In genomic region chr11:34415884-34416618, GRCm38 (mm10) we compare ENCODE assay signal across 11 mouse cellular contexts.
A peak's percentile ranks its signal among the peaks of the same experiment; 100 is the strongest.
DNase-seq lines count a peak whose midpoint lies in the region; ATAC-seq and TF ChIP-seq lines count a peak whose summit lies in the region.
"Had no signal": no experiment of that assay in that cellular context is flagged by ENCODE, and none has a peak within 500 bp of the region (broad histone marks: within the 10 kb centered on the region; RNA-seq: fewer than 3 reads in every experiment).

No protein-coding gene starts in this region.

- TF ChIP-seq POLR2A in cerebellum, adult 2 months (IDR thresholded peaks at IDR 0.05; ENCODE audit: borderline replicate concordance, insufficient read depth, low read length): no peak

- ATAC-seq in hindbrain, embryonic 12.5 days (ENCODE audit: low FRiP score): peak; percentile 60; the same call in 1 of the 2 replicates
- ATAC-seq in midbrain, embryonic 15.5 days (replicated peaks): peak; percentile 84; the same call in 1 of the 2 replicates

- TF ChIP-seq CTCF in cerebellum, adult 2 months (IDR thresholded peaks at IDR 0.05; ENCODE audit: borderline replicate concordance, insufficient read depth, low read depth, low read length): no peak

- peaks cover 20% of the 10 kb centered on the region for H3K4me1 ChIP-seq in embryonic facial prominence, embryonic 10.5 days
- H3K4me1 ChIP-seq in hindbrain, embryonic 12.5 days: peaks cover 11% of the 10 kb centered on the region
- H3K4me1 ChIP-seq in midbrain, embryonic 15.5 days: peaks cover 17% of the 10 kb centered on the region
- H3K4me1 ChIP-seq in cerebellum, adult 2 months (ENCODE audit: control insufficient read depth, insufficient read depth, low read length): no peaks in the 10 kb centered on the region
- H3K4me1 ChIP-seq: limb, embryonic 15.5 days had no signal

- H3K27ac ChIP-seq in embryonic facial prominence, embryonic 10.5 days (replicated peaks): no peak overlapping the region
- no peak overlapping the region for H3K27ac ChIP-seq in hindbrain, embryonic 12.5 days
- peak overlapping the region; percentile 45; the same call in 1 of the 2 replicates for H3K27ac ChIP-seq in midbrain, embryonic 15.5 days
- H3K27ac ChIP-seq in cerebellum, adult 2 months (ENCODE audit: insufficient read depth, low read length): no peak overlapping the region
- H3K27ac ChIP-seq: embryonic facial prominence, embryonic 13.5 days; limb, embryonic 15.5 days had no signal

- H3K27me3 ChIP-seq in embryonic facial prominence, embryonic 10.5 days (replicated peaks; ENCODE audit: low read depth, poor library complexity, severe bottlenecking): no peaks in the 10 kb centered on the region
- no peaks in the 10 kb centered on the region for H3K27me3 ChIP-seq in hindbrain, embryonic 12.5 days
- no peaks in the 10 kb centered on the region for H3K27me3 ChIP-seq in midbrain, embryonic 15.5 days (replicated peaks)
- no peaks in the 10 kb centered on the region for H3K27me3 ChIP-seq in cerebellum, adult 2 months (ENCODE audit: control insufficient read depth, insufficient read depth, low read length)
- H3K27me3 ChIP-seq: limb, embryonic 15.5 days had no signal

- no peak overlapping the region for H3K4me3 ChIP-seq in embryonic facial prominence, embryonic 10.5 days
- no peak overlapping the region for H3K4me3 ChIP-seq in hindbrain, embryonic 12.5 days
- H3K4me3 ChIP-seq in midbrain, embryonic 15.5 days: no peak overlapping the region
- no peak overlapping the region for H3K4me3 ChIP-seq in cerebellum, adult 2 months (replicated peaks; ENCODE audit: insufficient read depth, low read depth, low read length)
- H3K4me3 ChIP-seq: embryonic facial prominence, embryonic 13.5 days; limb, embryonic 15.5 days had no signal

- no peaks in the 10 kb centered on the region for H3K9me3 ChIP-seq in embryonic facial prominence, embryonic 10.5 days
- no peaks in the 10 kb centered on the region for H3K9me3 ChIP-seq in hindbrain, embryonic 12.5 days (replicated peaks)
- H3K9me3 ChIP-seq in midbrain, embryonic 15.5 days: no peaks in the 10 kb centered on the region
- H3K9me3 ChIP-seq: embryonic facial prominence, embryonic 13.5 days; limb, embryonic 15.5 days had no signal

- no peak overlapping the region for H3K4me2 ChIP-seq in hindbrain, embryonic 12.5 days (replicated peaks)
- H3K4me2 ChIP-seq in midbrain, embryonic 15.5 days: 0 out of 2 replicates have a peak overlapping the region, but pooled peaks have one; percentile 11
- H3K4me2 ChIP-seq: embryonic facial prominence, embryonic 13.5 days; heart, embryonic 11.5 days; limb, embryonic 15.5 days had no signal

- no peaks in the 10 kb centered on the region for H3K36me3 ChIP-seq in embryonic facial prominence, embryonic 10.5 days (replicated peaks)
- no peaks in the 10 kb centered on the region for H3K36me3 ChIP-seq in hindbrain, embryonic 12.5 days
- H3K36me3 ChIP-seq in midbrain, embryonic 15.5 days (replicated peaks): no peaks in the 10 kb centered on the region
- H3K36me3 ChIP-seq: embryonic facial prominence, embryonic 13.5 days; limb, embryonic 15.5 days had no signal

- no peak overlapping the region for H3K9ac ChIP-seq in hindbrain, embryonic 12.5 days
- no peak overlapping the region for H3K9ac ChIP-seq in midbrain, embryonic 15.5 days
- H3K9ac ChIP-seq: embryonic facial prominence, embryonic 13.5 days; limb, embryonic 15.5 days had no signal

- WGBS in embryonic facial prominence, embryonic 10.5 days: 52% methylated on average over 9 of the region's 9 CpGs
- 41% methylated on average over 9 of the region's 9 CpGs for WGBS in hindbrain, embryonic 12.5 days
- 29% methylated on average over 9 of the region's 9 CpGs for WGBS in midbrain, embryonic 15.5 days
- WGBS in cerebellum, adult 2 months: 31% methylated on average over 9 of the region's 9 CpGs

- peak; percentile 30 for DNase-seq in embryo, embryonic 10 days (ENCODE audit: low spot score)
- DNase-seq in embryo, embryonic 9.5 days (ENCODE audit: extremely low spot score): no peak
- DNase-seq in embryonic facial prominence, embryonic 10.5 days (ENCODE audit: low spot score): peak; percentile 35
- no peak for DNase-seq in gastrocnemius, adult 18-20 months (ENCODE audit: low spot score)
- DNase-seq in cerebellum, adult 2 months: no peak
- no peak for DNase-seq in heart, adult 9 months (ENCODE audit: low spot score in 2 of 2)

Comparison
In these comparisons a context has a peak if more than half of its experiments do, and no peak if none do; other contexts are left out.
1. DNase-seq: peak in embryo, embryonic 10 days (single experiment) and embryonic facial prominence, embryonic 10.5 days (single experiment); none in embryo, embryonic 9.5 days (single experiment), gastrocnemius, adult 18-20 months (single experiment), cerebellum, adult 2 months (0 of 2) and heart, adult 9 months (0 of 2).